Mouse (Mus musculus) ES-E14 (cell line): ENCODE results near the gene Cd19.

Experiments
- HCFC1 ChIP-seq: IDR thresholded peaks from 2 replicates; pipeline ENCODE4 v1.6.1; 2012; ENCODE audit warnings: low read length, inconsistent platforms, borderline replicate concordance; ENCODE audit not compliant: insufficient read depth
- MAFK ChIP-seq: IDR thresholded peaks from 2 replicates; pipeline ENCODE4 v1.6.1; 2014; ENCODE audit warnings: mild to moderate bottlenecking, low read depth, low read length, inconsistent platforms; ENCODE audit not compliant: insufficient read depth
- ZC3H11A ChIP-seq: IDR thresholded peaks from 2 replicates; pipeline ENCODE4 v1.6.1; 2012; ENCODE audit warnings: low read depth, mild to moderate bottlenecking, inconsistent platforms, low read length, borderline replicate concordance
- ZNF384 ChIP-seq: IDR thresholded peaks from 2 replicates; pipeline ENCODE4 v1.6.1; 2012; ENCODE audit warnings: low read depth, low read length, inconsistent platforms

DNA sequence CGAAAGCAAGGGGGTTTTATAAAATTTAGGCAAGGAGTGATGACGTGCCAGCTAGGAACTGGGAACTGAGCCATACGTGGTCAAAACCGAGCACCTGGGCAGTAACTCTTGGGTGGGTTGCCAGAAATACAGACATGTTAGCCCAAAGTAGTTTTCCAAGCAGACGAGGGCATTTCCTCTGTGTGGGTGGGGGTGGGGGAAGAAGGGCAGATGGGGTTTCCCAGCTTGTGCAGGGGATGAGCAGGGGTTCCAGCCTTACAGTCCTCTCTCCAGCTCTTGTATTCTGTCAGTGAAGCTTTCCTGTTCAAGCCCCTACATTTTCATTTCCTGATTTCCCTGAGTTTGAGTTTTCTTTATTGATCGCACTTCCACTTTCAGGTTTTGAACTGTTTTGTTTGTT, 9.5 kb upstream of the Cd19 start:
- TF ChIP-seq ZNF384 (no peak), HCFC1 (no peak), MAFK (no peak), ZC3H11A (no peak)
